Mouse (Mus musculus) C2C12 (cell line): ENCODE data around the gene Mcm5. TPM values are rescaled to one million over a fixed set of nuclear protein-coding genes. Genes with fewer than 3 reads are reported as not detected.

Experiments used
- H3K27me3 ChIP-seq: one replicate; pipeline ENCODE4 v1.6.1; 2011; ENCODE audit not compliant: control insufficient read depth, insufficient read depth, insufficient read length
- H3K36me3 ChIP-seq: one replicate; pipeline ENCODE4 v1.6.1; 2011; ENCODE audit not compliant: control insufficient read depth, insufficient read depth
- H3K4me3 ChIP-seq: one replicate; pipeline ENCODE4 v1.5.1; 2011; ENCODE audit warnings: mild to moderate bottlenecking, control low read depth; ENCODE audit not compliant: poor library complexity, insufficient read depth, severe bottlenecking
- H3K79me2 ChIP-seq: one replicate; pipeline ENCODE4 v1.6.1; 2011; ENCODE audit not compliant: control insufficient read depth, insufficient read depth
- H3K79me3 ChIP-seq: one replicate; pipeline ENCODE4 v1.6.1; 2011; ENCODE audit warnings: low read depth, control low read depth
- H3ac ChIP-seq: one replicate; pipeline ENCODE3; 2011; ENCODE audit warnings: low read depth; ENCODE audit not compliant: control insufficient read depth, insufficient read length
- CEBPB ChIP-seq: IDR thresholded peaks from one replicate; pipeline ENCODE4 v1.6.1; 2011; ENCODE audit warnings: low read depth, mild to moderate bottlenecking, control low read depth, moderate library complexity
- CTCF ChIP-seq: IDR thresholded peaks from one replicate; pipeline ENCODE4 v1.5.1; 2011; ENCODE audit not compliant: control insufficient read depth, insufficient read depth, insufficient read length
- FOSL1 ChIP-seq: IDR thresholded peaks from one replicate; pipeline ENCODE4 v1.8.0; 2011; ENCODE audit warnings: mild to moderate bottlenecking, low read length; ENCODE audit not compliant: poor library complexity, insufficient read depth, severe bottlenecking
- MAX ChIP-seq: IDR thresholded peaks from one replicate; pipeline ENCODE4 v1.6.1; 2011; ENCODE audit warnings: mild to moderate bottlenecking, control low read depth
- MYOD1 ChIP-seq: IDR thresholded peaks from one replicate; pipeline ENCODE4 v1.6.1; 2011; ENCODE audit warnings: low read depth; ENCODE audit not compliant: control insufficient read depth, insufficient read length
- MYOG ChIP-seq: IDR thresholded peaks from one replicate; pipeline ENCODE4 v1.6.1; 2011; ENCODE audit not compliant: control insufficient read depth, insufficient read length; ENCODE audit errors: extremely low read depth
- USF1 ChIP-seq: IDR thresholded peaks from one replicate; pipeline ENCODE4 v1.6.1; 2011; ENCODE audit warnings: low read depth, mild to moderate bottlenecking, control low read depth, moderate library complexity
- polyA plus RNA-seq: library from polyadenylated mRNA; unstranded; fragments of >200 nt; fragmentation: generic; extraction: Trizol; gene quantifications from one replicate; pipeline ENCODE4 v1.2.1, GENCODE M21; 2012; ENCODE audit warnings: missing spikeins

Gene Mcm5
- polyA plus RNA-seq, 1 experiment = 200 TPM

GRCm38 (mm10) chr8:75155740-75156322 is 46.5 kb downstream of the Mcm5 start:
- Histone ChIP-seq H3ac (no peak overlapping the region), H3K4me3 (no peak overlapping the region), H3K27me3 (no peaks in the 10 kb centered on the region), H3K36me3 (no peaks in the 10 kb centered on the region), H3K79me2 (no peaks in the 10 kb centered on the region), H3K79me3 (no peaks in the 10 kb centered on the region)
- TF ChIP-seq FOSL1 (no peak), MYOG (no peak), CEBPB (no peak), MAX (no peak), CTCF (no peak), USF1 (no peak), MYOD1 (no peak)

- Histone ChIP-seq H3ac (no peak overlapping the region), H3K79me3 (no peaks in the 10 kb centered on the region), H3K4me3 (no peak overlapping the region), H3K36me3 (no peaks in the 10 kb centered on the region), H3K27me3 (no peaks in the 10 kb centered on the region), H3K79me2 (no peaks in the 10 kb centered on the region)
- TF ChIP-seq MYOD1 (no peak), FOSL1 (no peak), CTCF (no peak), MYOG (no peak), MAX (no peak), USF1 (no peak), CEBPB (no peak)
Measured at GRCm38 (mm10) chr8:75157471-75158230, 48.3 kb downstream of the Mcm5 start.

- no peaks in the 10 kb centered on the region for H3K79me3 ChIP-seq
- peaks cover 4% of the 10 kb centered on the region for H3K27me3 ChIP-seq
- no peak overlapping the region for H3K4me3 ChIP-seq
- TF ChIP-seq FOSL1 = no peak
- TF ChIP-seq USF1 = no peak
- TF ChIP-seq CEBPB = no peak
- TF ChIP-seq MAX = no peak
- TF ChIP-seq CTCF = no peak
- TF ChIP-seq MYOD1 = no peak
- no peak for TF ChIP-seq MYOG
- no peaks in the 10 kb centered on the region for H3K36me3 ChIP-seq
- no peaks in the 10 kb centered on the region for H3K79me2 ChIP-seq
- H3ac ChIP-seq = no peak overlapping the region
Measured at GRCm38 (mm10) chr8:75169363-75169762, 60.0 kb downstream of the Mcm5 start.

- TF ChIP-seq CEBPB = no peak
- TF ChIP-seq USF1 = no peak
- no peak for TF ChIP-seq MAX
- TF ChIP-seq FOSL1 = no peak
- no peak for TF ChIP-seq CTCF
- TF ChIP-seq MYOG = no peak
- no peak for TF ChIP-seq MYOD1
- Histone ChIP-seq H3ac (no peak overlapping the region), H3K27me3 (peaks cover 10% of the 10 kb centered on the region), H3K79me3 (no peaks in the 10 kb centered on the region), H3K36me3 (no peaks in the 10 kb centered on the region), H3K4me3 (no peak overlapping the region), H3K79me2 (no peaks in the 10 kb centered on the region)
Measured at GRCm38 (mm10) chr8:75172009-75172685, 62.8 kb downstream of the Mcm5 start.

Other genes with a start within 250 kb of the Mcm5 start
- not detected for gene Isx, start 236.4 kb upstream of the Mcm5 start, polyA plus RNA-seq
- 12.0 TPM for gene Hmgxb4, start 116.2 kb upstream of the Mcm5 start, polyA plus RNA-seq
- gene Tom1, start 75.9 kb upstream of the Mcm5 start, polyA plus RNA-seq = 31.4 TPM
- 248 TPM for gene Hmox1, start 15.9 kb upstream of the Mcm5 start, polyA plus RNA-seq
- gene Rasd2, start 104.4 kb downstream of the Mcm5 start, polyA plus RNA-seq = not detected